Mouse (Mus musculus) E14TG2a.4 (cell line): ENCODE results near the gene Krtap13-1.

Experiments used
- H3K27me3 ChIP-seq: 2 replicates; pipeline ENCODE4 v1.6.1; 2014; ENCODE audit warnings: low read length, control low read depth; ENCODE audit not compliant: insufficient read depth
- H3K36me3 ChIP-seq: 2 replicates; pipeline ENCODE4 v1.6.1; 2014; ENCODE audit warnings: low read length, control low read depth; ENCODE audit not compliant: insufficient read depth
- H3K4me1 ChIP-seq: replicated peaks from 2 replicates; pipeline ENCODE4 v1.6.1; 2014; ENCODE audit warnings: low read depth, low read length, control low read depth
- H3K4me3 ChIP-seq: replicated peaks from 2 replicates; pipeline ENCODE4 v1.5.1; 2014; ENCODE audit warnings: mild to moderate bottlenecking, low read length
- H3K9me3 ChIP-seq: 2 replicates; pipeline ENCODE4 v1.6.1; 2014; ENCODE audit warnings: low read length, control low read depth
- CTCF ChIP-seq: conservative IDR thresholded peaks from 2 replicates; pipeline ENCODE4 v1.5.1; 2014; ENCODE audit warnings: low read length
- NANOG ChIP-seq: IDR thresholded peaks from 2 replicates; pipeline ENCODE4 v1.6.1; 2014; ENCODE audit warnings: borderline replicate concordance, low read length, mixed read lengths
- POU5F1 ChIP-seq: IDR thresholded peaks from 2 replicates; pipeline ENCODE4 v1.6.1; 2014; ENCODE audit warnings: low read length, borderline replicate concordance

Krtap13-1 gene

DNA sequence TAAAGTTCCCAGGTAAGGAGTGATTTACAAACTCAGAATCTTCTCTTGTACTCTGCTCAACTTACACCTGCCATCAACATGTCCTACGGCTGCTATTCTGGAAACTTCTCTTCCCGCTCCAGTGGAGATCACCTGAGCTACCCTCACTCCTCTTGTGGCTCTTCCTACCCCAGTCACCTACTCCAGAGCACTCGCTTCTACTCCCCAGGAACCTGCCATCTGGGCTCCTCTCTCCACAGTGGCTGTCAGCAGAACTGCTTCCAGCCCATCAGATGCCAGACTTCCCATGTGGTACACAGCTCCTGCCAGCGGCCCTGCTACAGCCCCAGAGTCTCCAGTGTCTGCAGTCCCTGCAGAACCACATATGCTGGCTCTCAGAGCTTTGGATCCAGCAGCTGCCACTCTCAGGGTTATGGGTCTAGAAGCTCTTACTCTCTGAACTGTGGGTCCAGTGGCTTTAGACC lies at the start of gene Krtap13-1:
TSS of gene Krtap13-1 (plus strand) at position 51 of the 464 bp plus-strand sequence.
- H3K4me1 ChIP-seq, result peaks cover 5% of the 10 kb centered on the region
- TF ChIP-seq NANOG (no peak), POU5F1 (no peak), CTCF (no peak)
- no peaks in the 10 kb centered on the region for H3K36me3 ChIP-seq
- no peak within 1 kb of the TSS for H3K4me3 ChIP-seq
- H3K27me3 ChIP-seq, result no peaks in the 10 kb centered on the region
- H3K9me3 ChIP-seq, result no peaks in the 10 kb centered on the region

GRCm38 (mm10) chr16:88679099-88679498 lies 49.6 kb upstream of the Krtap13-1 start:
- no peaks in the 10 kb centered on the region for H3K36me3 ChIP-seq
- no peaks in the 10 kb centered on the region for H3K27me3 ChIP-seq
- H3K4me3 ChIP-seq, result no peak overlapping the region
- H3K9me3 ChIP-seq, result no peaks in the 10 kb centered on the region
- no peaks in the 10 kb centered on the region for H3K4me1 ChIP-seq
- no peak for TF ChIP-seq CTCF
- TF ChIP-seq NANOG, result no peak
- no peak for TF ChIP-seq POU5F1

DNA sequence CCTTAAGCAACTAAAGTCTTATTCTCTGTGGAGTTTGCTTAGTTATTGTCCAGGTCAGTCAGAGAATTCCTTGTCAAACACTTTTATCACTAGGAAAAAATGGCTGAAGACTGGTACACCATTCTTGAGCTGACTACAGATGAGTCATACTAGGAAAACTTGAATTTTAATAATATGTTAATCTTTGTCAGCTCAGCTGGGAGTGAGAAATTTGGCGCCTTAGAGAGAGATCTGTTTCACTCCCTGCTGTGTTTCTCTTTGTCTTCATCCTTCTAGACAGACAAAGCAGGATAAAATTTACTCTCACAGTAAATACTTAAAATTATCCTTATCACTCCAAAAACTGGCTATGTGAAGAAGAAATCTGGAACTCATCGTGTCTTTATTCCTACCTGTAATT lies 47.4 kb upstream of the Krtap13-1 start:
- Histone ChIP-seq H3K36me3 (no peaks in the 10 kb centered on the region), H3K4me3 (no peak overlapping the region), H3K9me3 (no peaks in the 10 kb centered on the region), H3K27me3 (no peaks in the 10 kb centered on the region), H3K4me1 (no peaks in the 10 kb centered on the region)
- TF ChIP-seq NANOG (no peak), POU5F1 (no peak), CTCF (no peak)

- TF ChIP-seq CTCF (no peak), POU5F1 (no peak), NANOG (no peak)
- Histone ChIP-seq H3K36me3 (no peaks in the 10 kb centered on the region), H3K4me1 (peaks cover 4% of the 10 kb centered on the region; the same call in 1 of the 2 replicates), H3K27me3 (no peaks in the 10 kb centered on the region), H3K9me3 (no peaks in the 10 kb centered on the region), H3K4me3 (no peak overlapping the region)
These were observed 32.4 kb upstream of the Krtap13-1 start for GRCm38 (mm10) chr16:88696256-88696655.

GRCm38 (mm10) chr16:88701072-88701864 lies 27.4 kb upstream of the Krtap13-1 start:
- H3K4me3 ChIP-seq, result no peak overlapping the region
- TF ChIP-seq POU5F1, result no peak
- TF ChIP-seq NANOG, result no peak
- TF ChIP-seq CTCF, result no peak
- H3K9me3 ChIP-seq, result no peaks in the 10 kb centered on the region
- H3K4me1 ChIP-seq, result peaks cover 4% of the 10 kb centered on the region; the same call in 1 of the 2 replicates
- no peaks in the 10 kb centered on the region for H3K36me3 ChIP-seq
- no peaks in the 10 kb centered on the region for H3K27me3 ChIP-seq

DNA sequence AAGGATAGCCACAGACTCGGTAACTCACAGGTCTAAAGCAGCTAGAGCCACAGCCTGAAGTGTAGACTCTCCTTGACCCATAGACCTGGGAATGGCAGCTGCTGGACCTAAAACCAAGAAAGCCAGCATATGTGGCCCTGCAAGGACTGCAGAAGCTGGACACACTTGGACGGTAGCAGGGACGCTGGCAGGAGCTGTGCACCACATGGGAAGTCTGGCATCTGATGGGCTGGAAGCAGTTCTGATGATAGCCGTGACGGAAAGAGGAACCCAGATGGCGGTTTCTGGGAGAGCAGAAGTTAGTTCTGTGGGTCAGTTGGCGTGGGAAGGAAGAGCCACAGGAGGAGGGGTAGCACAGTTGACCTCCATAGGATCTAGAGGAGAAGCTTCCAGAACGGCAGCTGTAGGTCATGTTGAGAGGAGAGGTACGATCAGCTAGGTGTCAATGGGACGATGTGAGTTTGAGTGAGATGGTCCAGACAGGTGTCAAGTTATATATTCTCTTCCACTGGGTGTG lies 21.1 kb upstream of the Krtap13-1 start, which contains the start of gene 2310061N02Rik:
TSS of gene 2310061N02Rik (minus strand) at position 467 of the 517 bp plus-strand sequence.
- TF ChIP-seq CTCF, result no peak
- no peak for TF ChIP-seq NANOG
- no peak for TF ChIP-seq POU5F1
- H3K36me3 ChIP-seq, result no peaks in the 10 kb centered on the region

GRCm38 (mm10) chr16:88710757-88711156 lies 17.9 kb upstream of the Krtap13-1 start:
- H3K27me3 ChIP-seq, result peaks cover 5% of the 10 kb centered on the region
- no peak for TF ChIP-seq NANOG
- no peak for TF ChIP-seq CTCF
- no peak for TF ChIP-seq POU5F1
- no peak overlapping the region for H3K4me3 ChIP-seq
- no peaks in the 10 kb centered on the region for H3K4me1 ChIP-seq
- peaks cover 23% of the 10 kb centered on the region for H3K9me3 ChIP-seq
- H3K36me3 ChIP-seq, result no peaks in the 10 kb centered on the region

More for the DNA sequence above, 21.1 kb upstream of the Krtap13-1 start, which contains the start of gene 2310061N02Rik:
- H3K4me1 ChIP-seq, result no peaks in the 10 kb centered on the region
- no peak within 1 kb of the TSS for H3K4me3 ChIP-seq
- H3K27me3 ChIP-seq, result peaks cover 5% of the 10 kb centered on the region
- H3K9me3 ChIP-seq, result peaks cover 4% of the 10 kb centered on the region; the same call in 1 of the 2 replicates

GRCm38 (mm10) chr16:88711245-88711644 lies 17.4 kb upstream of the Krtap13-1 start:
- Histone ChIP-seq H3K4me3 (no peak overlapping the region), H3K36me3 (no peaks in the 10 kb centered on the region), H3K9me3 (peaks cover 23% of the 10 kb centered on the region), H3K4me1 (no peaks in the 10 kb centered on the region), H3K27me3 (peaks cover 5% of the 10 kb centered on the region)
- TF ChIP-seq NANOG (no peak), POU5F1 (no peak), CTCF (peak; percentile 22; the same call in 1 of the 2 replicates)
